9 mouse cellular contexts compared by ENCODE assay signal in genomic region chr17:49243419-49243818, GRCm38 (mm10).
DNase-seq lines count a peak whose midpoint lies in the region; ATAC-seq and TF ChIP-seq lines count a peak whose summit lies in the region.
"Had no signal": no experiment of that assay in that cellular context is flagged by ENCODE, and none has a peak within 500 bp of the region (broad histone marks: within the 10 kb centered on the region; RNA-seq: fewer than 3 reads in every experiment).

No protein-coding gene starts in this region.

- no peak for TF ChIP-seq CTCF in liver, adult 2 months (IDR thresholded peaks at IDR 0.05; ENCODE audit: low read depth, low read length)

- WGBS in liver, adult 2 months: 22% methylated on average over 2 of the region's 2 CpGs
- 74% methylated on average over 2 of the region's 2 CpGs for WGBS in liver, embryonic 11.5 days
- 41% methylated on average over 2 of the region's 2 CpGs for WGBS in intestine, embryonic 16.5 days
- WGBS in lung, embryonic 15.5 days: 16% methylated on average over 2 of the region's 2 CpGs

- H3K27me3 ChIP-seq in liver, adult 2 months (ENCODE audit: control insufficient read depth, insufficient read depth, low read length): no peaks in the 10 kb centered on the region
- no peaks in the 10 kb centered on the region for H3K27me3 ChIP-seq in liver, embryonic 11.5 days (replicated peaks; ENCODE audit: control insufficient read depth, insufficient read depth, low read length)
- no peaks in the 10 kb centered on the region for H3K27me3 ChIP-seq in intestine, embryonic 16.5 days (replicated peaks; ENCODE audit: control insufficient read depth, insufficient read depth, low read length)
- no peaks in the 10 kb centered on the region for H3K27me3 ChIP-seq in lung, embryonic 15.5 days

- H3K4me1 ChIP-seq in liver, adult 2 months (ENCODE audit: control insufficient read depth, insufficient read depth, low read length): no peaks in the 10 kb centered on the region; the same call in 1 of the 2 replicates
- H3K4me1 ChIP-seq in liver, embryonic 11.5 days (replicated peaks; ENCODE audit: control insufficient read depth, insufficient read depth, low read length): no peaks in the 10 kb centered on the region
- H3K4me1 ChIP-seq in intestine, embryonic 16.5 days (ENCODE audit: control insufficient read depth, insufficient read depth, low read length): no peaks in the 10 kb centered on the region
- peaks cover 6% of the 10 kb centered on the region for H3K4me1 ChIP-seq in lung, embryonic 15.5 days

- H3K4me2 ChIP-seq in liver, embryonic 11.5 days: no peak overlapping the region
- no peak overlapping the region for H3K4me2 ChIP-seq in intestine, embryonic 16.5 days (ENCODE audit: low read depth, low read length)
- H3K4me2 ChIP-seq in lung, embryonic 15.5 days: no peak overlapping the region

- ATAC-seq in liver, embryonic 11.5 days (replicated peaks; ENCODE audit: low FRiP score): no peak
- ATAC-seq in intestine, embryonic 16.5 days: peak; percentile 46; the same call in 1 of the 2 replicates
- ATAC-seq in lung, embryonic 15.5 days (ENCODE audit: borderline replicate concordance, extremely low read depth, low FRiP score, low TSS enrichment): peak; percentile 59

- H3K4me3 ChIP-seq in liver, adult 2 months (ENCODE audit: insufficient read depth, low read depth, low read length): no peak overlapping the region
- no peak overlapping the region for H3K4me3 ChIP-seq in liver, embryonic 11.5 days (ENCODE audit: low read depth, low read length)
- H3K4me3 ChIP-seq in intestine, embryonic 16.5 days (ENCODE audit: low read length): no peak overlapping the region
- no peak overlapping the region for H3K4me3 ChIP-seq in lung, embryonic 15.5 days

- H3K79me2 ChIP-seq in liver, adult 2 months (ENCODE audit: control insufficient read depth, insufficient read depth, low read length): no peaks in the 10 kb centered on the region

- TF ChIP-seq POLR2A in liver, adult 2 months (IDR thresholded peaks at IDR 0.05; ENCODE audit: extremely low read depth, insufficient read depth, low read length): no peak

- no peak overlapping the region for H3K27ac ChIP-seq in liver, adult 2 months (replicated peaks; ENCODE audit: insufficient read depth, low read depth, low read length)
- H3K27ac ChIP-seq in liver, embryonic 11.5 days (ENCODE audit: low read depth, low read length): no peak overlapping the region
- no peak overlapping the region for H3K27ac ChIP-seq in intestine, embryonic 16.5 days (ENCODE audit: low read length)
- H3K27ac ChIP-seq in lung, embryonic 15.5 days: peak overlapping the region; percentile 42; the same call in 1 of the 2 replicates

- no peak overlapping the region for H3K9ac ChIP-seq in liver, adult 2 months (ENCODE audit: low read depth, low read length)
- H3K9ac ChIP-seq in liver, embryonic 11.5 days (ENCODE audit: low read depth, low read length): no peak overlapping the region
- no peak overlapping the region for H3K9ac ChIP-seq in intestine, embryonic 16.5 days (ENCODE audit: low read depth, low read length)
- H3K9ac ChIP-seq in lung, embryonic 15.5 days: no peak overlapping the region

- H3K36me3 ChIP-seq in liver, adult 2 months (ENCODE audit: control insufficient read depth, insufficient read depth, low read length): no peaks in the 10 kb centered on the region
- no peaks in the 10 kb centered on the region for H3K36me3 ChIP-seq in liver, embryonic 11.5 days (ENCODE audit: control insufficient read depth, insufficient read depth, low read length)
- H3K36me3 ChIP-seq in intestine, embryonic 16.5 days (ENCODE audit: control insufficient read depth, insufficient read depth, low read length): no peaks in the 10 kb centered on the region
- H3K36me3 ChIP-seq in lung, embryonic 15.5 days: no peaks in the 10 kb centered on the region
- H3K36me3 ChIP-seq: G1E had no signal

- peak; percentile 34 for DNase-seq in liver, adult 2 months (ENCODE audit: extremely low read depth, low read depth, low spot score)
- no peak for DNase-seq in liver, embryonic 11.5 days (ENCODE audit: low spot score)
- peak; percentile 43 to 66 for DNase-seq in cerebellum, postnatal 25 days
- DNase-seq in thymus, postnatal 36 days: no peak
- no peak for DNase-seq in liver
- no peak for DNase-seq in testis, postnatal 10 days (ENCODE audit: low spot score)

- H3K9me3 ChIP-seq in liver, embryonic 11.5 days (ENCODE audit: control insufficient read depth, low read length): no peaks in the 10 kb centered on the region
- 0 out of 2 replicates have a peak, but pooled peaks cover 2% of the 10 kb centered on the region for H3K9me3 ChIP-seq in intestine, embryonic 16.5 days (ENCODE audit: control insufficient read depth, low read length)
- no peaks in the 10 kb centered on the region for H3K9me3 ChIP-seq in lung, embryonic 15.5 days

Comparison
In these comparisons a context has a peak if more than half of its experiments do, and no peak if none do; other contexts are left out.
1. DNase-seq: peak in liver, adult 2 months (single experiment) and cerebellum, postnatal 25 days (2 of 2); none in liver, embryonic 11.5 days (single experiment), thymus, postnatal 36 days (0 of 2), liver (single experiment) and testis, postnatal 10 days (single experiment).